Mouse (Mus musculus) mature B cell (primary cell): ENCODE results near the gene Ptx4.
"Not testable (repeated sequence)": the region's sequence is repeated elsewhere in the genome, so short reads cannot be mapped to it uniquely, and the experiment has no call there.

Experiments
- in situ Hi-C: fragments of 300-500 bp; cut with MboI; formaldehyde crosslinking; loops from 2 replicates; pipeline ENCODE4 v1.14.3; 2019

The Ptx4 gene

DNA sequence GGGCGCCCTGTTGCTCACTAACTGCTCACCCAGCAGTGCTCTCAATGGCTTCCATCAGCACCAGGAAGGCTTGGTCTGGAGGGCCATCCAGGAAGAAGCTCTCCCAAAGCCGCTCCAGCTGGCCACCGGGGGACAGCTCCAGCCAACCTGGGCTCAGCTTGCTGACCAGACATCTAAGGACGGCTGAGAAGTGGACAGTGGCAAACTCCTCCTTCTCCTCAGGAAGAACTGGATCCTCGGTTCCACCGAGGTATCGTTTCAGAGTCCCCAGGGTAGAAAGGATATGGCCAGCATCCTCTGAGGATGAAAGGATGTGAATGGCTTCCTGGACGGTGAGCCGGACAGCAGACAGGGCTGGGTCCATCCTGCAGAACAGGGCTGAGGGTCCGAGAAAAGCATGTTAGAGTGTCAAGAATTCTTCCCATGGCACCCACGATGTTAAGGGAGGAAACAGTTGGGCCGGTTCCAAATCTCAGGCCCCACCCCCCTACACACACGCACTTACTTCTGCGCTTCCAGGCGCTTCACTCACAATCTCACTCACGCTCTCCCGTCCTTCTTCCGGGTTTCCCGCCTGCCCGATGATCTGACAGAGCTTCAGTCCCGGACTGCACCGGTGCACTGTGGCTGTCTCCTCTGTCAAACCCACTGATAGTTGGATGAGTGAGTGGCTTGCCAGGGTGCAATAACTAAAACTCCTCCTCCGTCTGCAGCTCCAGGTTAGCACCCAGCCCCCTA, 5.5 kb upstream of the Ptx4 start:
- in situ Hi-C loops = no loop called here

DNA sequence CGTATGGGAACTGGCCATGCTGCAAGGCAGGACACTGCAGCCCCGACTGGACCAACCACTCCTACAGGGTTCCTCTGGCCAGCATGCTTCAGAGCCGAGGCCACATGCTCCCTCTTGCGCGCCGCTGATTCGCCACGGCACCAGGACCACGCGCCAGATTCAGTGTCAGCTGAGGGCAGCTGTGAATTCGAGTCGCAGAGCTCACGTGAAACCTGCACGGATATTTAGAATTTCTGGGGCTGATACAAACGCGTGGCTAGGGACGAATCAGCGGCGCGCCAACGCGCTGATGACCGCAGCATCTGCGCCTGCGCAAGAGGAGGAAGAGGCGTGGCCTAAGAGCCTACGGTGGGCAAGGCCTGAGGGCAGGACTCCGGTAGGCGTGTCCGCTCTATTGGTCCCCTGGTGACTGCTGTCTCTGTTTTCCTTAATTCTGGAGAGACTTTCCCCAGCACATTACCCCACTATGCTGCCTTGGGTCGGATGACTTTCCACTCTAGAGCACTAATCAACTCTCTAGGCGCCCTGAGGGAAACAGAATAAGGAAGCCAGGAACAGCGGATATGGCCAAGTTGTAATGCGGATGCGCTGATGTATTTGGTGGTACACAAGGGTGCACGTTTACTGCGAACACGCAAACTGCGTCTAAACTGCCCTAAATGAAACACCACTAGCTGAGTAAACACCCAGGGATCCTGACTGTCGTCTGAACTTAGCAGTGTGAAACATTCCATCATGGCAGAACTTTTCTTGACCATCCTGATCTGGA, 4.7 kb upstream of the Ptx4 start, which contains the start of gene Telo2:
Telo2 (minus strand) TSS at position 304 of the 769 bp plus-strand sequence.
- in situ Hi-C loops = no loop called here

DNA sequence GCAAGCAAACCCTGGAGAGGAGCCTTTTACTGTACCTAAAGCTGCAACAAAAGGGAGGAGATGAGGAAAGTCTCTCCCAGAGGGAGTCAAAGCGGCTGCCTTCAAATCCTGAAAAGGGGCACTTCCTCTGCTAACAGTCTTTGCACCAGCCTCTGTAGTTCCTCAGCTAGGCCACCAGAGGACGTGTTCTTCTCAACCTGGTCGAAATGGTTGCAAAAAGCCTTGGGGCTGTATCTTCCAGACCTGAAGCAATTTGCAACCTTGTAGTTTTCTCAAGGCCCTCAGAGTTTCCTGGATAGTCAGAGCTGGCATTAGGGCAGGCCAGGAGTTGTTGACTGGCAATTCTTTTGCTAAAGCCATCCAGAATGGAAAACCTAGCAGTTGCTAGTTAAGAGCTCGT, 3.3 kb upstream of the Ptx4 start:
- in situ Hi-C loops = no loop called here

DNA sequence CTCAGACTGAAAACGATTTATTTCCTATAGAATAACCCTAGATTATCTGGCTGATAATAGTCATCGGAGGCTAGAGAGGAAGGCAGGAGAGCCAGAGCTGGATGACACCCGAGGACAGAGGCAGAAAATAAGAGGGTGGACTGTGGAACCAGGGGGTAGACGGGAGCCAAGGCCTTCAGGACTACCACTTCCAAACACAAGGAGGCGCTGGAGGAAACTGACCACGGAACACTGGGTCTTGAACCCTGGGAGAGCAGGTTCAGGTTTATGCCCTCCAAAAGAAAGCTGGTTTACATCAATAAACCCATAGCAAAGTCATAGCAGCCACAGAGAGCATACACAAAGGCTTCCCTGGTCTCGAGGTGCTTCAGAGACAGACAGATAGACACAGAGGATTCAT, 3.4 kb downstream of the Ptx4 start:
- in situ Hi-C loops = loop anchor here (5.0 kb wide), 1 partner anchor 148 kb away; the partner anchor contains the start of gene Ube2i

DNA sequence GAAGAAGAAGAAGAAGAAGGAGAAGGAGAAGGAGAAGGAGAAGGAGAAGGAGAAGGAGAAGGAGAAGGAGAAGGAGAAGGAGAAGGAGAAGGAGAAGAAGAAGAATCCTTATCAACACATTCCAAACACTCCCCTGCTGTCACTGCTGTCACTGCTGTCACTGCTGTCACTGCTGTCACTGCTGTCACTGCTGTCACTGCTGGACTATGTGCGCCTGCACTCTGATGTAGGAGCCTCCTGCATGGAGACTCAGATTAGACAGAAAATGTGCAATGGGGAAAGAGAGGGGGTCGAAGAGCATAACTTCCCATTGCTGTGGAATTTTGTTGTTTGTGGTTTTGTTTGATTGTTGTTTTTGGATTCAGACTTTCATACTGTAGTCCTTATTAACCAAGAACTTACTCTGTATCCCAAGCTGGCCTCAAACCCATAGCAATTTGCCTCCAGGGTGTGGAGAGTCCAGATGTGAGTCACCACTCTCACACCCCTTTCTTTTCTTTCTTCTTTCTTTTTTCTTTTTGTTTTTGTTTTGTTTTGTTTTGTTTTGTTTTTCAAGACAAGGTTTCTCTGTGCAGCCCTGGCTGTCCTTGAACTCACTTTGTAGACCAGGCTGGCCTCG, 5.0 kb downstream of the Ptx4 start:
- in situ Hi-C loops = not testable (repeated sequence)

GRCm38 (mm10) chr17:25127079-25127478, 6.5 kb downstream of the Ptx4 start:
- in situ Hi-C loops = no loop called here

- in situ Hi-C loops = no loop called here
Observed at GRCm38 (mm10) chr17:25127681-25128080, 7.1 kb downstream of the Ptx4 start.

GRCm38 (mm10) chr17:25130060-25130459, 9.5 kb downstream of the Ptx4 start:
- in situ Hi-C loops = no loop called here

GRCm38 (mm10) chr17:25133275-25133698, 12.7 kb downstream of the Ptx4 start, which contains the start of gene Clcn7:
Gene Clcn7, plus strand, starts transcription at chr17:25133391.
- in situ Hi-C loops = no loop called here

DNA sequence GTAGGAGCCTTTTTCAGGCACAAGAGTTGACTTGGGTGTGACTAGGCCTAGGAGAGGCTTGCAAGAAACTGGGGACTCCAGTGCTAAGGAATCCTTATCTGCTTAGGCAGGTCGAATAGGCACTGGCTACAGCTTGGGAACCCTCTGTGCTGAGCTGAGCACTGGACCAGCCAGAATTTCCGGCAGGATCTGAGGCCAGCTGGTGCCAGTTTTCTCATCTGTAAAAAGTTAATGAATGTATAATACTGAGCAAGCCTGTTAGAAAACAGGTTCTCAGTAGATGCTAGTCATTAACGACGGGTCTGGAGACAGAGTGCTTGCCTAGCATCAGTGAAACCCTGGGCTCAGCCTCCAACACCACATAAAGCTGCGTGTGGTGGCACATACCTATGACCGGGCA, 15.1 kb downstream of the Ptx4 start:
- in situ Hi-C loops = no loop called here

DNA sequence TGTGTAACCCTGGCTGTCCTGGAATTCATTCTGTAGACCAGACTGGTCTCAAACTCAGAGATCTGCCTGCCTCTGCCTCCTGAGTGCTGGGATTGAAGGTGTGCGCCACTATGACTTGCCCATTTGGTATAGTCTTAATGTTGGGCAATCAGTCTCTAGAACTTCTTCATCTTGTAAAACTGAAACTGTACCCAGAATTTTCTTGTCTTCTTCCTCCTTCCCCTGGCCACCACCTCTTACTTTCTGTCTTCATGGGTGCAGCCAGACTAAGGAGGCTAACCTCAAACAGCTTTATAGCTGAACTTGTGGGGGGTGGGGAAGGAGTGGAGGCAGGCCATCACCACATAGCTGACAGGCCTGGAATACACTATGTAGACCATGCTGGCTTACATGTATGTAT, 18.2 kb downstream of the Ptx4 start:
- in situ Hi-C loops = no loop called here

DNA sequence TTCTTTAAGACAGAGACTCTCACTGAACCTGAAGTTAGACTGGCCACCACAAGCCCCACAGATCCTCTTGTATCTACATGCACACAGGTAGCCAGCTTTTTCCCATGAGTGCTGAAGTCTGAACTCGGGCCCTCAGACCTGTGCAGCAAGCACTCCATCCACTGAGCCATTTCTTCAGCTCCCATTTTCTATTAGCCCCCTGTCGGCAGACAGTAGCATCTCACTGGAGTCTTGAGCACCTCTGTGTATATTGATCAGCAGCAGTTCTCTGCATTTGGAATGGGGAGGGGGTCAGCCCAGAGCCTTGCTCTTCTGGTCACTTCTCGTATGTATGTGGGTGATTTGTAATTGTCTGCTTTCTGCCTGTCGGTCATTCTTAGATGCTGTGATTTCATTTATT, 19.4 kb downstream of the Ptx4 start:
- in situ Hi-C loops = no loop called here

DNA sequence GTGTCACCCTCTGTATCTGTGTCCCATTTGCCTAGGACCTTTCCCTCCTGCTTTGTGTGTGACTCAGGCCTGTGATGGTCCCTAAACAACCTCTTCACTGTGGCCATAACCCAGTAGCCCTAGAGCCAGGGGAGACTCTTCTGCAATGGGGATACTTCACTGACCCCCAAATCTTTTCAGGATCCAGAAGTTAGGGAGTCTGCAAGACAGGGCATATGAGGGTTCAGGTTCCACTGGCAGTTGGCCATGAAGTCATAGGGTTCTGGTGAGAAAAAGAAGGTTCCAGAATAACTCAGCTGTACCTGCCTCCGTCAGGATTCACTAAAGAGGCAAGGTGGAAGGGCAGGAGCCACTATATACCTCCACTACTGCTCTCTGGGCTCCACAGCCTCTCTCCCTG, 41.6 kb downstream of the Ptx4 start, which contains the start of gene Ccdc154:
Ccdc154 (plus strand) TSS at position 301 of the 400 bp plus-strand sequence.
- in situ Hi-C loops = no loop called here

DNA sequence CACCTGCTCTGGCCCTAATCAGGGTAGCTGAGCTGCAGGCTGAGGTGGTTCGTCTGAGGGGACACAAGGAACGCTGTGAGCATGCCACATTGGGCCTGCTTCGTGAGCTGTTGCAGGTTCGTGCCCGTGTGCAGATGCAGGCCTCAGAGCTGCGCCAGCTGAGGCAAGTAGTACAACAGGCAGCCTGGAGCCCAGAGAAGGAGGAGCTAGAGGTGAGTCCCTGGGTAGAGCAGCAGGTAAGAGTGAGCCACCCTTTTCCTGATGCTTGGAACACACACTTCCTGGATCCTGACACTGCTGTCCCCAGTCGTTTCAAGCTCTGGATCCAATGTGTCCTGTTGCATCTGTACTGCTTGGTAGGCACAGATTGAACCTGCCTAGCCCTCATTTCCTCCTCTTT, 42.8 kb downstream of the Ptx4 start:
- in situ Hi-C loops = no loop called here

GRCm38 (mm10) chr17:25164770-25165169, 44.2 kb downstream of the Ptx4 start:
- in situ Hi-C loops = no loop called here

- in situ Hi-C loops = no loop called here
Observed at GRCm38 (mm10) chr17:25165970-25166671, 45.6 kb downstream of the Ptx4 start.

DNA sequence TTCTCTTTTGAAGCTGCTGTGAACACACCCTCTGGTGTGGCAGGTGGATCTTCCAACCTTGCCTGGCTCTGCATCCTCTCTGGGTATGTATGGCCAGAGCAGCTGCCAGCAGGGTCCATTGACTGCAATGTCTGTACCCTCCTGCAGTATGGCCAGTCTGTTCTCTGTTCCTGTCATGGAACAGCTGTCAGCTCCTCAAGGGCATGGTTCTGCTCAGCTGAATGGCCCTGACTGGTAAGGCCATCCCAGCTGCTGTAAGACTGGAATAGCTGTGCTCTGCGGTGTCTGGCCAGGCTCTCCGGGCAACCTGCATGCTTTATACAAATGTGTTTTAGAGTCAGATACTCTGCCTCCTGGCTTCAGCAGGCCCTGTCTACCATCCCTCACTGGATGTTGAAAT, 49.1 kb downstream of the Ptx4 start:
- in situ Hi-C loops = no loop called here

DNA sequence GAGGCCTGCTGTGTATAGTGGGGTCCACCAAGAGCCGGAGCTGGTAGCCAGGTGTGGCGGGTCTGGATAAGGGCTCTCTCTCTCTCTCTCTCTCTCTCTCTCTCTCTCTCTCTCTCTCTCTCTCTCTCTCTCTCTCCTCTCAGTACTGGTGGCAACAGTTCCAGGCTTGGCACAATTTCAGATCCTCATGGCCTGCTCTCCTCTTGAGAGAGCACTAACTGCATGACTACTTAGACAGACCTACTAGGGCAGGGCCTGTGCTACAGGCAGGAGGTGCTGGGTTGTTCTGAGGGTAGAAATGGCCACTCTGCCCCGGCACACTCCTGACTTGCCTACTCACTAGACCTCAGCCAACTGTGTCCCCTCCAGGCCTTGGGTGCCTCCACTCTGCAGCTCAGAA, 52.0 kb downstream of the Ptx4 start:
- in situ Hi-C loops = no loop called here
